Mouse (Mus musculus): ENCODE results near the gene Scd2. TPM values are rescaled to one million over a fixed set of nuclear protein-coding genes. Genes with fewer than 3 reads are reported as not detected.
"Not testable (repeated sequence)": the region's sequence is repeated elsewhere in the genome, so short reads cannot be mapped to it uniquely, and the experiment has no call there.

Gene Scd2
- 100 to 1,000 TPM; 656 to 658 TPM for total RNA-seq (2021)
- long read RNA-seq, full-length matches to known transcripts, result 796 of 1,001 reads
- long read RNA-seq, partial matches to known transcripts, result 80 of 1,001 reads
- long read RNA-seq, other reads (novel, unspliced or antisense), result 125 of 1,001 reads

DNA sequence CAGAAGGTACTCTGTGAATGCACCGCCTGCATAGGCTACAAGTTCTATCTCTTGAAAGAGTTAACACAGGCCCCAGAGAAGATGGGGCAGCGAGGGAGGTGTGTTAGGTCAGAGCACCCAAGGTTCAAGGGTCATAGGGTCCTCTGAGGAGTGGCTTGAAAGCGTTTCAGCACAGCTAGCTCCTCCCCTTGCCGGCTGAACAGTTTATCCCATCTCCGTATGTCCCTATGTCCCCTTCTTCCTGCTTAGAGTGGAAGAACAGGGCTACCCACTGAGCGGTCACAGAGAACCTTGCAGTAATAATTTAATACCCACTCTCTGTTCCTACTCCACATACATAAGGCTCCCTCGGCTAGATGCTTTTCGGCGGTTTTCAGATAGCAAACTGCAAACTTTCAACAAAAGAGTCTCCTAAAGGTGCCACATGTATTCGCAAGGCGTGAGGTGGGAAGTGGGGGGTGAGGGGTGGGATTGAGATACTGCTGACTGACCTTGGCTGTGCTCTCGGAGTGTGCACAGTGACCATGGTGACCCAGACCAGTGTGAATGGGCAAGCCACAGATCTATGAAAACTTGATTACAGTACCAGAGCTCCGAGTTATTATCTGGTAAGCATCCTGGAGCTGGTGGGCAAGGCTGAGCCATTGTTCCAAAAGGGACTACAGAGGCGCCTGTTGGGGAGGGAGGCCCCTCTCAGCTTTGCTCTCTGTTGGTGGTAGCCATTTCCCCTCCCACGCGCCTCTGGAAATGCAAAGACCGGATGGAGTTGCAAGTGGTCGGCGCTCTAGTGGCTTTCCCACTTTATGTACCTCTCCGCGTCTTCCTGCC is at the start of gene Scd2:
TSS of gene Scd2 (plus strand) at position 734 of the 828 bp plus-strand sequence.
- DNase-seq (ENCODE audit: low spot score in 2 of 2), result no peak

DNA sequence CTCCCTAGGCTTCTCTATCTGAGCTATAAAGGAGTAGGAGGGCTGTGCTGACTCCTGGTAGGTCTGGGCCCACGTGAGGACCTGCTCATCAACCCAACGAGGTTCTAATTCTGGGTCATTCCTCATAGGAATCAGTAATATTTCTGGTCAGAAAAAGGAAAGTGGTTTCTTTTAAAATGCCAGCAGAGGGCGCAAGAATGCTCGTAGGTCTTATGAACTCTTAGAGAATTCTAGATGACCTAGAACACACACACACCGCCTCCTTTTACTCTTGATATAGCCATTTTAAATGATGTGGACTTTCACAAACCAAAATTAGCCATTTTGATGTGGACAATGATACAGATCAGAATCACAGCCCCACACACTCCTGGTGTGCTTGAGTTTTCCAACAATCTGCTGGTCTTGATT is 47.7 kb upstream of the Scd2 start:
- DNase-seq (ENCODE audit: low spot score in 2 of 2), result peak in 1 of 2 experiments; percentile 48

DNA sequence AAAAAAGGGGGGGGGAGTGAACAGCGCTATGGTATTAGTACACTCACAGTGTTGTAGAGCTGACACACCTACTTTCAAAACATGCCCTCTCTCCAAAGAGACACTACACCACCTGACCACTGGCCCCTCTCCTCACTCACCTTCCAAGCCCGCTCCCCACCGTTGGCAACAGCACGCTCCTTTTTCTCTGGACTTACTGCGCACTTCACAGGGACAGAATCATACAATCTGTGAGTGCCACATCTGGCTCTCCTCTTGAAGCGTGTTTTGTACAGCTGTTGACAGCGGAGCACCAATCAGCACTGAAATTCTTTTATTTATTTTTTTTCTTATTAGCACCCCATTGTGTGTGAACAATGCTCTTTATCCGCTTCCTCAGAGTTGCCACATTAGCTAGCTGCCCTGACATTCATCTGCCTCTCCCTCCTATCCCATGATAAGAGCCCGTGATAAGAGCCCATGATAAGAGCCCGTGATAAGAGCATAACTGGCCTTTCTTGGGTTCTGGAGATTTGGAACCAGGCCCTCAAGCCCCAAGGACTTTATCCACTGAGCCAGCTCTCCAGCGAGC is 47.0 kb upstream of the Scd2 start:
- DNase-seq (ENCODE audit: low spot score in 2 of 2), result peak in 1 of 2 experiments; percentile 19

DNA sequence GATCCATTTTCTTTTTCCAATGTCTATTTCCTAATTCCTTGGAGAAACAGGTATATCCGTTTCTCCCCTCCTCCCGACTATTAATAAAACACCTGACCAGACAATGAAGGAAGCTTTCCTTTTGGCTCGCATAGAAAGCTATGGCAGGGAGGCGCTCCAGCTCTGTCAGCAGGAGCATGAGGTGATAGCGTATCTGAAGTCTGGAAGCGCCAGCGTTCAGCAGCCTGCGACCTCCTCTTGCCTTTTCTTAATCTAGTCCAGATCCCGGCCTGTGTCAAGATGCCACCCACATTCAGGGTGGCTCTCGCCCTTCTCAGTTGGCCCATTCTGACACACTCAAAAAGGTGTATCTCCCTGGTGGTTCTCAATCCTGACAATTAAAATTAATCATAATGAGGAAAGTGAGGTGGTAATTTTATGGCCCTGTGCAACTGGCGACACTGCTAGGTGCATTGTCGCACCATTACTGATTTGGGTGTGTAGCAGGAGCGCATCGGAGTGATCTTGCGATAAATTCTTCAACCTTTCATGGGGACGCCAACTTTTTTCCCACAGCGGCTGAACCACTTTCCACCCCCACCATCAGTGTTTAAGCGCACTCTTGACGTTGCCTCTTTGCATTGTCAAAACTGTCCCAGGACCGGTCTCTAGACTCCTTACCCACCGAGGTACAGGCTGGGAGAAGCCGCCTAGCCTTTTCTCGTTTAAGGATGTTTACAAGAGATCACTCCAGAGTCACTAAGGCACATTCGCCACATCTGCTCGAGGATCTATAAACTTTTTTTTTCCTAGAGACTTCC is 46.0 kb upstream of the Scd2 start:
- no peak for DNase-seq (ENCODE audit: low spot score in 2 of 2)

DNA sequence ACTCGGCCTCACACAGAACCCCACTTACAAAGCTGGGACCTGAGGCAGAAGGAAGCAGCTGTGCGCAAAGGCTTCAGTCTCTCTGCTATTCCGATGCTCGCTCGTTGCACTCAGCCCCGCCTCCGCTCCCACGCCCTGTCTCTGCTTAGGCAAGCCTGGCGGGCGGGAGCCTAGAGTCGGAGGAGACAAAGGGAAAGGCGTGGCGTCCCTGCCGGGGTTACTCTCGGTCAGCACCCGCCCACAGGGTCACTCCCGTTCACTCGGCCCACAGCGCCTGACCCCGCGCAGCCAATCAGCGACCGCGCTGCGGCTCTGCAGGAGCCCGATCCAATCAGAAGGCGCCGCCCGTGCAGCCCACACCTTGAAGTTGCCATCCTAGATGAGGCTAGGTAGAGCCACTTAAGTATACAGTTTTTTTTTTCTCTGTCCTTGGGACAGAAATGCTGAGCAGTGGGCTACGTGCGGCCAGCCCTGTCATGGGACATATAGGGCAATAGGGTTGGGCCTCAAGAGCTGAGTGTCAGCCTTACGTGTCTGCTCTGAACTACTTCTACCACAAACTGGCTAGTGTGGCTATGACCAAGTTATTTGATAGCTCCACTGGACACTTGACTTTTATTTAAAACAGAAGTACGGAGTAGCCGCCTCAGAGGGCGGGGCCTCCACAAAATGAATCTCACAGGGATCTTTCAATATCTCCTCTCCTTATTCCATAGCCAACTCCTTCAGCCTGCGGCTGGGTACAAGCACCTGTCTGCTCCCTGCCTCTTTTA is 45.2 kb upstream of the Scd2 start:
- DNase-seq (ENCODE audit: low spot score in 2 of 2), result peak; percentile 84 to 91

DNA sequence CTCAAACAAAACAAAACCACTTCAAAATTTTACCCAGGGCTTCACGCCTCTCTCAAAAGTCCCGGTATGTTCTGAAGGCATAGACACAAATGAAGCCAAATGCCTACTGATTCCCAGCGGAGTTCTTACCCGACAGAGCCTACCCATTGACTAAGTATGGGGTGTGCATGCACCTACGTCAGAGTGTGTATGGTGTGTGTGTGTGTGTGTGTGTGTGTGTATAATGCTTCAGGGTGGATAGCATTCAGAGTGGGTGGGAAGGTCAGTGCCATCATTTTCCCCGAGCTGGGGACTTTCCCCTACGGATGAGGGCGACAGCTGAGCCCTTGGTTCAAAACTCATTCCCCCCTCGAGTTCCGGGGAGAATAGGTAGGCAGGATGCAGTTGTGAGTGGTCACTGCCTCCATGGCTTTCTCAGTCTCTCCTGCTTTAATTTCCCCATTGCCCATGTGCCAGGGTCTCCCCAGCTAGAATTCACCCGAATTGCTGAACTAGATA is 44.6 kb upstream of the Scd2 start:
- no peak for DNase-seq (ENCODE audit: low spot score in 2 of 2)

DNA sequence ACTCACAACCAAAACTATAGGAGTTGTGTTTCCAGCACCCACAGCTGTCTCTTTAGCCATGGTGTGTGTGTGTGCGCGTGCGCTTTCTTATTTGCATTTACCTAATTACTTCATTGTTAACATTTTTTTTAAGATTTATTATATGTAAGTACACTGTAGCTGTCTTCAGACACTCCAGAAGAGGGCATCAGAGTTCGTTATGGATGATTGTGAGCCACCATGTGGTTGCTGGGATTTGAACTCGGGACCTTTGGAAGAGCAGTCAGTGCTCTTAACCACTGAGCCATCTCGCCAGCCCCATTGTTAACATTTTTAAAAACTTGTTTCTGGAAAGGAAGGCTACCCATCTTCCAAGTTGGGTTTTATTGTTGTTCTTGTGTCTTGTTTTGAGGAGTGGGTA is 42.3 kb upstream of the Scd2 start:
- not testable (repeated sequence) for DNase-seq (ENCODE audit: low spot score in 2 of 2)

DNA sequence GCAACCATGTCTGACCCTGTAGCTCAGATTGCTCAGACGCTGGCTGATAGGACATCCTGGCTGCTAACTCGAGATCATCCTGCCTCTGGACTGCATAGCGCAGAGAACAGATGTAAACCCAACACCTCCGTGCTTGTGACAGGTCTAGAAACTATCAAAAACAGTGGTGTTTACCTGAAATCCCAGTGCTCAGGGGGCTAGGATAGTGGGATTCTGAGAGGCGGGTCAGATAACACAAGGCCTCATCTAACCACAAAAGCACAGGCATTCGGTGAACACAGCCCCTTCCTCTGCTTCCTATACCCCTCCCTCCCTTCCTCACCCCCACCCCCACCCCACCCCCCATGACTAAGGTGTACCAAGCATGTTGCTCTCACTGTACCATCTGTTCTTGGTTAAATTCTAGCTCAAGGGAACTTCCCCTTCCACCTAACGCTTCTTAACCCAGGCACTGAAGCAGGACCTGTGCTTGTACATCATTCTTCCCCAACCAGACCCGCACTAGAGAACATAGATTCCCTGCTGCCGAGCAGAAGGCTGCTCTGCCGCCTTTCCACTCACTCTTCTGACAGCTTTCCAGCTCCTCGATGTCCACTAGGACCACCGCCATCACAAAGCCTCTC is 41.4 kb upstream of the Scd2 start:
- no peak for DNase-seq (ENCODE audit: low spot score in 2 of 2)

DNA sequence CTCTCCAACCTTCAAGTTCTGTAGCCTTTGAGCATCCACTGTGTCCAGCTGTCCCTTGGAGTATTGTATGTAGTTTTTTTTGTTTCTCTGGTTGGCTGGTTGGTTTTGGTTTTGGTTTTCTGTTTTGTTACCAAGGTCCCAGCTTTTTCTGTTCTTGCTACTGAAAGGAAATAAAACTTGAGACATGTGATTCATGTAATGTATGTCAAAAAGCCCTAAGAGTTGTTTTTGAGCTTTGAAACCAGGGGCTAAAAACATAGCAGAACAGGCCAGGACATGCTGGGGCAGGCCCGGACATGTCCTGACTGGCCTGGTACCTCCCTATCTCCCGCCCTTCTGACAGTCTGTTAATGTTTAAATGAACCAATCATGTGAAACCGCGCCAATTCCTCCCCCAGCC is 39.4 kb upstream of the Scd2 start:
- DNase-seq (ENCODE audit: low spot score in 2 of 2), result not testable (repeated sequence)

DNA sequence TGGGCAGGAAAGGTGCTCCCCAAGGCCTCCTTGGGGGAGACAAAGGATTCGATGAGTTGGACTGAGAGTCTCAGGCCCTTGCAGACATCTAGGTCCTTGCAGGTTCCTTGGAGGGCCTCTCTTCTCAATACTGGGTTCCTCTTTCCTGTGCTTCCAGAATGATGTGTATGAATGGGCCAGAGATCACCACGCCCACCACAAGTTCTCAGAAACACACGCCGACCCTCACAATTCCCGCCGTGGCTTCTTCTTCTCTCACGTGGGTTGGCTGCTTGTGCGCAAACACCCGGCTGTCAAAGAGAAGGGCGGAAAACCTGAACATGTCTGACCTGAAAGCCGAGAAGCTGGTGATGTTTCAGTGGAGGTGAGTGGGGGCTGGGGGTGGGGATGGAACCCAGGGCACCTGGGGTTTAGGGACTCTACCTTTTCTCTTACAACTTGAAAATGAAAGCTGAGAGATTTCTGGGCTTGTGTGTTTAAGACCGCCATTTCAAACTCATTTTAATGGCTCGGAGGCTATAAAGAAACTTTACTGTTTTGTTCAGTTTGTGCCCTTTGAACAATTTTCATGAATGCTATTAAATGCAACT is 36.0 kb upstream of the Scd2 start:
- DNase-seq (ENCODE audit: low spot score in 2 of 2), result no peak

DNA sequence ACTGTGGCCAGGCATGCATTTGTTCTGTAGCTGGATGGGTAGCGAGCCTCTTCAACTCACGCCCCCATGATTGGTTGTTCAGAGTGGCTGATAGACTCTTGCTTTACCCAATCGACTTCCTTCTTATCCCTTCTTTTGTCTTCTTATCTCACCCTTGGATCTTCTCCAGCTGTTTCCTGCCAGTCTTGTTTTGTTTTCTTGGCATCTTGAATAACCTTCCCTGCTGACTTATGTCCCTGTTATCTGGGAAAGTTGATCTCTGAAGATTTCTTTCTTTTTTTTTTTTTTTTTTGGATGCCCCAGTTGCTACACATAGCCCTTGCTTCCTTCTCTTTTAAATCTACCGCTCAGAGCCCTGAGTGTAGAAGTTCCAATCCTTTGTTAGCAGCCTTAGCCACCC is 34.0 kb upstream of the Scd2 start:
- no peak for DNase-seq (ENCODE audit: low spot score in 2 of 2)

DNA sequence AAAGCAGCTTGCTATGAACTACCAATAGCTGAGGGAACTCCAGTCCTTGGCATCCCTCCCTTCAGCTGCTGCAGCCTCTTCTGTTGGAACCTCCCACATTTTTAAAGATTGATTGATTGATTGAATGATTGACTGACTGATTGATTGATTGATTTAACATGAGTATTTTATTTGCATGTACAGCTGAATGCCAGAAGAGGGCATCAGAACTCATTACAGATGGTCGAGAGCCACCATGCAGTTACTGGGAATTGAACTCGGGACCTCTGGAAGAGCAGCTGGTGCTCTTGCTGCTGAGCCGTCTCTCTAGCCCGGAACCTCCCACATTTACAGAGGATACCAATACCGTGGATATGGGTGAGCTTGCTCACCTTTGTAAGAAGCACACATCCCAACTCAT is 33.0 kb upstream of the Scd2 start:
- DNase-seq (ENCODE audit: low spot score in 2 of 2), result no peak

DNA sequence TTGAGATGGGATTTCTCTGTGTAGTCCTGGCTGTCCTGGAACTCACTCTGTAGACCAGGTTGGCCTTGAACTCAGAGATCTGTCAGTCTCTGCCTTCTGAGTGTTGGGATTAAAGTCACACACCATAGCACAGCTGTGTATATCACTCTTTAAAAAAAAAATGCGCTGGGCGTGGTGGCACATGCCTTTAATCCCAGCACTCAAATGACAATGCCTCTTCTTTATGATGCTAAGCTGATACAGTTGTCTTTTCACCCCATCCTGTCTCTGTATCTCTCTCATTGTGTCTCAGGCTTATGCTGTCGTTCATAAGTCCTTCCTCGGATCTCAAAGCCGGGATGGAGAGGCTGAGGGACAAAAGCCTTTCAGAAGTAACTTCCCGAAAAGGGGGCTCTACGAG is 31.7 kb upstream of the Scd2 start:
- DNase-seq (ENCODE audit: low spot score in 2 of 2), result no peak

DNA sequence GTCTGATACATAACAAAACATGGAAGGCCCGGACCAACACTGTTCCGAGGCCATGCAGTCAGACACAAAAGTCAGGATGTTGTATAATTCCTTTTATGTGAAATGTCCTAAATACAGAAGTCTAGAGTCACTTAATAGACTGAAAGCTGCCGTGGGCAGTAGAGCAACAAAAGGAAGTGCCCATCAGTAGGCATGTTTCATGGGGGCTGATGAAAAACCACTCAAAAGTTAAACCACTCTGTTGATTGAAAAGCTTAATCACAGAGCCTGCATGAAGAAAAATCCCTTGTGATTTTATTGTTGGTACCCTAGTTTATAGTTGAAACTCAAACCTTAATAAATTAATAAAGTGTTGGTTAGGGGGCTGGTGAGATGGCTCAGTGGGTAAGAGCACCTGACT is 29.9 kb upstream of the Scd2 start:
- DNase-seq (ENCODE audit: low spot score in 2 of 2), result no peak

DNA sequence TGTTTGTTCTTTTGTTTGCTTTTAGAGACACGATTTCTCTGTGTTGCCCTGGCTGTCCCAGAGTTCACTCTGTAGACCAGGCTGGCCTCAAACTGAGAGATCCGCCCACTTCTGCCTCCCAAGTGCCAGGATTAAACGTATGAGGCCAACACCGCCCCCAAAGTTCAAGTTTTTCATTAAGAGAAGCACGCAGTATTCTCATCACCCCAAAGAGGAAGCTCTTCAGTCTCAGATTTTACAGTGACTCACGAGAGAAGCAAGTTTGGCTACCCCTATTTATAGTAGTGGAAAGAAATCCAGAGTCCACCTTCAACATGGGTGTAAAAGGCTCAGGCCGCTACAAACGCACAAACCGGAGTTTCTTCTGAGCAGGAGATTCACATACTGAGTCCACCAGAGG is 29.2 kb upstream of the Scd2 start:
- no peak for DNase-seq (ENCODE audit: low spot score in 2 of 2)

DNA sequence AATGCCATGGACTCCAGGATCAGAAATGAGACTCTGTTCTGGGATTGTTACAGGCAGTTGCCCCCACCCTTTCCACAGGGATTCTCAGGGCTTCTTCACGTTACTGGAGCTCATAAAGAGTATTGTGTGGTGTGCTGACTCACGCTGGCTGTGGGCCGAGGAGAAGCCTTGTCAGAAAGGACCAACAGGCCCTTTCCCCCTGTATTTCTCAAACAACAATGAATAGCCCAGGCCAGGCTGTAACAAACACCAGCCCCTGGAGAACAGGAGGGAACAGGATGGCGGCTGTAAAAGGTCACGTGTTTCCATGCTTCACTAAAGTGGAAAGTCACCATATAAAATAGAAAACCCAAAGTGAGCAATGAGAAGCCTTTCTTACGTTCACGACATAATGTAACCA is 28.2 kb upstream of the Scd2 start:
- DNase-seq (ENCODE audit: low spot score in 2 of 2), result no peak

DNA sequence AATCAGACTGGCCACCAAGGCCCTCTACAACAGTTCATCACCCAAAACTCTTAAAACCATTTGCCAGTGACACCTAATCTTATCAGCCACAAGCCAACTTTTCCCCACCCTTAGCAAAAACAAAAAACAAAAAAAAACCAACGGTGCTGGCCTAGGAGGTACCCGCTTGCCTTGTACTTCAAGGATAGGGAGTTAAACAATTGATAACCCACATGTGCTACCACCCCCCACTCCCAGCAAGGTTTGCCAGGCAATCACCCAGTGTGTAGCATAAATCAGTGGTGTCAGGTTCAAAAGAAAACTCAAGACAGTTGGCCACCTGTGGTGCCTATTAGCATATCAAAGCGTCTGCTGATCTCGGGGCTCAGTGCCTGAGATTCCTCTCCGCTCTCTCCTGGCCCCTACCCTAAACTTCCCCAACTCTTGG is 27.6 kb upstream of the Scd2 start:
- no peak for DNase-seq (ENCODE audit: low spot score in 2 of 2)

DNA sequence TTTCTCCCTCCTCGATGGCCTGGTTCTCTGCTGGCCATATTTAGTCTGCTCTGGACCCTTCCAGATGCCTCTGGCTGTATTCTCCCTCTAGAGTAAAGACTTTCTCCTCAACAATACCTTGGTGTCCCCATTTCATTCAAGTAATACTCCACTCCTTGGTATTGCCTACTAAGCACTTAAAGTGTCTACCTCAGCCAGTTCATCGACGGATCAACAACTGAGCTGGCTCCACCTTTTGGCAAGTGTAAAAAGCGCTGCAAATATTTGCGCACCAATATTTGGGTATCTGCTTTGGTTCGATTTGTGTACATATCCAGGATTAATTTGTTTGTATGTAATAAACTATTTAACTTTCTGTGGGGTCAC is 27.0 kb upstream of the Scd2 start:
- peak in 1 of 2 experiments; percentile 40 for DNase-seq (ENCODE audit: low spot score in 2 of 2)

DNA sequence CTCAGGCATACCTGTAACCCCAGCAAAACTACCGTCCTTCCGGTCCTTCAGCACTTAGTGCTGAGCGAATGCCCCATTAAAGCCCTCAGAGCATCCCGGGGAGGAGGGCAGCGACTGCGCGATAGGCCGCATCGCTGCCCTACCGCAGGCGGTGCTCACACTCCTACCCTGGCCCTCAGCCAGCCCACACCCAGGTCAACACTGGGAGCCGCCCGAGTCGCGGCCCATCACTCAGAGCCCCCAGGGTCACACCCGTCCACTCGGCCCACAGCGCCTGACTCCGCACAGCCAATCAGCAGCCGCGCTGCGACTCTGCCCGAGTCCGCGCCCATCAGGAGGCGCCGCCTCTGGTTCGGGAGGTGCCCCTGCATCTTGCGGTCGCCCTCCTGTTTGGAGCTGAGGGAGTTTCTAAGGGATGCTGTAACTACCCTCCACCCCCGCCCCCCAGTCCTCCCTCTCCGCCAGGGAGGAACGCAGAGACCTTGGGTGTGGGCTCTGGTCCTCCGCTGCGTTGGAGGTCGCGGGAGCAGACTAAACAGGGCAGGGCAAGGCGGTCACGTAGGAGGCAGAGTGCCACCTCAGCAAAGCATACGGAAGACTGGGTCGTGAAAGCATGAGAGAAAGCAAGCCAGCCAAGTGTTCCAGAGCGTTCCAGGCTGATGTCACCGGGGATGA is 26.5 kb upstream of the Scd2 start:
- peak; percentile 87 to 93 for DNase-seq (ENCODE audit: low spot score in 2 of 2)
